Mouse (Mus musculus): ENCODE results near the gene Pld1.

DNA sequence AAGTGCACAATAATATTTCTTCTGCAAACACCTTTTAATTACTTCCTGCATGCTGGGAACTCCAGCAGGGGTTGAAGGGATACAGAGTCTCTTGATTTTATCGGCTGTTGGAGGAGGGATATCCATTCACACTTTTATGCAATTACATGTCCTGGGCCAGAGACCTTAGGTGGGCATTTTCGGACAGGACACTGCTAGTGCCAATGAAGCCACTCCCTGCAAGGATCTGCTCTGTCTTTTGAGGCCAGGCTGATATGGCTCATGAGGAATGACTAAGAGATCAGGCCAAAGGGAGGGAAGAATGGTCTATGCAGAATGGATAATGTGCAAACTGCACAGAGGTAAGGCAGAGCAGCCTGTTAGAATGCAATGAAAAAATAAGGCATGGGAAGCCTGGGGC lies 145.8 kb downstream of the Pld1 start:
- TF ChIP-seq EP300 (optimal IDR thresholded peaks at IDR 0.05) = no peak
- TF ChIP-seq CTCF (IDR thresholded peaks at IDR 0.05; ENCODE audit: low read depth) = no peak
